Mouse (Mus musculus) spleen, adult 12 weeks (tissue): ENCODE measurements at regions not wholly inside any gene's neighbourhood (a gene's known extent, or its start where the extent isn't known, plus 50 kb on each side); places are given as distances from the start of the nearest gene placed in this dataset.

Experiments
- DNase-seq: peaks from one replicate; pipeline ENCODE4 v3.0.0; 2022; ENCODE audit warnings: low spot score

DNA sequence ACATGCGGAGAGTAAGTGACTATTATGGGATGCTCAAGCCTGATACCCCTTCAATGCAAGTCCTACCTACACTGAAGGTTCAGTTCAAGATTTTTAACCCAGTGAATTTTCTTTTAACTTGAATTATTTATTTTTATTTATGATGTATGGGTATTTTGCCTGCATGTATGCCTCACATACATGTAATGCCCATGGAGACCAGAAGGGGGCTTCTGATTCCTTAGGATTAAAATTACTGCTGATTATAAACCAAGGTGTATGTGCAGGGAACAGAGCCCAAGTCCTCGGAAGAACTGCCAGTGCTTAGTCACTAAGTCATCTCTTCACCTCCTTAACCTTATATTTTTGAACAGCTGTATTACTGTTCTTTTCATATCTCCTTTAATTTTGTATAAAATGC is 1431.3 kb downstream of the Gsdmc2 start:
- DNase-seq: no peak

DNA sequence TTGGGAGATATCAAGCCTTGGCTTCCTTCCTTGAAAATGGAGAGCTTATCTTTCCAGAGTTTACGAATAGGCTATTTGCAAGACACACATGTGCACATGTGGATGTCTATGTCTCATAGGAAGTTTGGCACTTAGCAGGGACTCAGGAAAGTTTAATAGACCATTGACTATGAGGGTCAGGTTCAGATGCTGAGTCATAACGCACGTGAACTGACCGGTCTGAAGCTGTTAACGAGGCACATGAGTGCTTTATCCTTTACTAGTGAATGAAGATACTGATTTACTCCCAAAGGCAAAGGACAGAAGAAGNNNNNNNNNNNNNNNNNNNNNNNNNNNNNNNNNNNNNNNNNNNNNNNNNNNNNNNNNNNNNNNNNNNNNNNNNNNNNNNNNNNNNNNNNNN is 1442.8 kb downstream of the Gsdmc2 start:
- DNase-seq: no peak

DNA sequence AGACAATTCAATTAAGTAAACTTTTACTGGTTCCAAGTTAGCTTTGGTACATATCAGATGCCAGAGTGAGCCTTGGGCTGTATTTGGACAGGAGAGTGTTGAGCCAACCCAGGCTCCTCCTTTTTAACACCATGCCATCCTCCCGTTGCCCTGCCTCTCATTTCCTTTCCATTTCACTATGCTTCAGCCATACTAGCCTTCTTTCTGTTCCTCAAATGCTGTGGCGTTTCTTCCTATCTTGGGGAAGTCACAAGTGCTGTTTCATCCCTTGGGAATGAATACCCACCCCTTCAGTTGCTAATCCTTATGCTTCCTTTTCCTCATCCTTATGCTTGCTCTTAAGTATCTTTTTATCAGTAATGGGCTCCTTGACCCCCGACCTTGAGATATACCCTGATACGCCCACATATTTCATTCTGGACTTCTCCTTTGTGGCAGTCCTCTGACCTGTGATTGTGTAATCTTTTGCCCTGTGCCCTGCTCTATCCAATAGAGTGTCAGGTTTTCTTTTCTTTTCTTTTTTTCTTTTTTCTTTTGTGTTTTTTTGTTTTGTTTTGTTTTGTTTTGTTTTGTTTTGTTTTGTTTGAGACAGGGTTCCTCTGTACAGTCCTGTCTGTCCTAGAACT is 1443.9 kb downstream of the Gsdmc2 start:
- DNase-seq: no peak

DNA sequence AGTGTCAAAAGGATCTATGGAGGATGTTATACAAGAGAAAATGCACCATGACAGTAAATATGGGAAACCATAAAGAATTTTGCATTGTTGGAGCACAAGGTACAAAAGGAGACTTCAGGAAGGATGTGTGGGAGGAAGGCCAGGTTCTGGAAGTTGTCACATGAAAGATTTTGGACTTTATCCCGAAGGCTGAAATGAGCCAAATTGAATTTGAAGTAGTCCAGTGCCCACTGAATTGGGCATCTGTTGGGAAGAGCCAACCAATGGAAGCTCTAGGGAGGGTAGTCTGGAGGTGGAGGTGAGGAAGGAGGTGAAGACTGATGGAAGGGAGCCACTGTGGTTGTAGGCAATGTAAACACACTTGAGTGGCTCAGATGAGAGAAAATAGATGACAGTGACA is 1445.6 kb downstream of the Gsdmc2 start:
- no peak for DNase-seq

- DNase-seq: no peak
Observed at GRCm38 (mm10) chr15:62397009-62397408, 1448.0 kb downstream of the Gsdmc2 start.

DNA sequence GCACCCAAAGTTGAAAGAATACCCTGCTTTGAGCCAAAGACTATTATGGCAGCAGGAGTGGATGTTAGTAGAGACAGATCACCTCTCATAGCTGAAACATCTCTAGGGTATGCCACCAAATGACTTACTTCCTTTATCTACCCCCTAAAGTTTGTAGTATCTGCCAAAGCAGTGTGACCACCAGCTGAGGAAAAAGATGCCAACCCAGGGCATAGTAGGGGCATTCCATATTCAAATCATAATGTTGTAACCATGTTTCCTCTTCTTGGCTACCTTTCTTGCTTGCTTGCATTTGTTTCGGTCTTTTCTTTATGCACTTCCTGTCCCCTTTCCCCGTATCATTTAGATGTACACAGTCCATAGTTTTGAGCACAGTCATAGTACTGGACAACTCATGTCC is 1449.6 kb downstream of the Gsdmc2 start:
- no peak for DNase-seq

DNA sequence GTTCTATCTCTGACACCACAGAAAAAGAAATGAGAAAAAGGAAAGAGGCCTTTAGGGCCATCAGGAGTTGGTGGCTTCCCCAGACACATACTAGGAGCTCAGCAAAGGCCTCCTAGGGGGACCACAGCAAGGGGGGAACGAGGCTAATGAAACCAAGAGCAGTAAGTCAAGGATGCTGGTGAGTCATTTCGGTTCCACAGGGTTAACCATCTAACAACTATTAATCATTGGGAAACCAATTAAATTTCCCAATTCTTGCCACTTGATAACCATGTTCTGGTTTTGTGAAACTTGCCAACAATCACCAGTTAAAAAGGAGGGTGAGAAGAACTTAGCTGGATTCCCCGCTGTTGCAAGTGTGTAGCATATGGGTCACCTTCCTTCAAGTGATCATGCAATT is 1451.6 kb downstream of the Gsdmc2 start:
- no peak for DNase-seq

- DNase-seq: no peak
Observed at GRCm38 (mm10) chr15:62392839-62393238, 1452.1 kb downstream of the Gsdmc2 start.

DNA sequence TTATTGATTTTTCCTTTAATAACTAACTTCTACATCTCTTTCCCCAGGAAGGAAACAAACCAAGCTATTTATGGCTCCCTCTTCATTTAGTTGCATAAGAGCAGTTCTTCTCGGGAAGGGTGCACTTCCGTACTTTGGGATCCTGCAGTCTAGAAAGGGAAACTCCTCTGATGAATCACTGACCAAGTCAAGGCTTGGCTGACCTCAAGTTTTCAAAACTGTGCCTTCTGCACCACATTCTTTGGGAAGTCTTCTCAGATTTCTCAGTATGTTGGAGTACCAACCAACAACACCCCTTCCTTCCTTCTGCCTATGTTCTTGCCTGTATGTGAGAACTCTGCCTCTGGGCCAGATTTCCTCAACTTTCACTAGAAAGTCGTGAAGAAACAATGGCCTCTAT is 1452.6 kb downstream of the Gsdmc2 start:
- DNase-seq: no peak

DNA sequence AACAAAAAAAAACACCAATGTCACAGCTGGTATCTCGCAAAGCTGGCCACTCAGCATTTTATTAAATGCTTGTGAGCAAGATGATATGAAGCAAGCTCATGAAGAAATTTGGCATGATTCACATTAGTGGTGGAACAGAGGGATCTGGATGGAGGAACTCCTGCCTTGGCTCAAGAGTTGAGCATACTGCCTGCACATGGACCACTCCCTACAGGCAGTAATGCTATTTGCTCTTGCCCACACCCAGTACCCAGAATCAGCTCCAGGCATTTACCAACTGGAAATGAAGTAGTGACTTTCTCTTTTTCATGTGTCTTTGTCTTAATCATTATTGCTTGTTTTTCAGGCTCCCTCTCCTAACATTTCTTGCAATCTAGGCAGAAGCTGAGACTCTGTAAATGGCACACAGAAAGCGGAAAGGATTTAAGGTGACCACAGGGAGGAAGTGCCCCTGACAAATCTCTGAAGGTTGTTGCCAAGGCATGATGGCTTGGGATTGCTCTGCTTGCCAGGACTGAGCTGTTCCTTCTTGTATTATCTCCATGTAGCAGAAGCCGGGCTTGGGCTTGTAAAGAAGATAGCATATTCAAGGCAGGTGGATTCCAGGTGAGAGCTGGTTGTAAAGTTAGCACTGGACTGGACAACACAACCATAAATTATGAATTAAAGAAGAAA is 1455.4 kb downstream of the Gsdmc2 start:
- no peak for DNase-seq

GRCm38 (mm10) chr15:62382233-62382632 is 1459.4 kb upstream of the A1bg start:
- no peak for DNase-seq

GRCm38 (mm10) chr15:62374641-62375040 is 1451.8 kb upstream of the A1bg start:
- no peak for DNase-seq

- DNase-seq: no peak
Observed at GRCm38 (mm10) chr15:62361171-62361570, 1438.4 kb upstream of the A1bg start.

DNA sequence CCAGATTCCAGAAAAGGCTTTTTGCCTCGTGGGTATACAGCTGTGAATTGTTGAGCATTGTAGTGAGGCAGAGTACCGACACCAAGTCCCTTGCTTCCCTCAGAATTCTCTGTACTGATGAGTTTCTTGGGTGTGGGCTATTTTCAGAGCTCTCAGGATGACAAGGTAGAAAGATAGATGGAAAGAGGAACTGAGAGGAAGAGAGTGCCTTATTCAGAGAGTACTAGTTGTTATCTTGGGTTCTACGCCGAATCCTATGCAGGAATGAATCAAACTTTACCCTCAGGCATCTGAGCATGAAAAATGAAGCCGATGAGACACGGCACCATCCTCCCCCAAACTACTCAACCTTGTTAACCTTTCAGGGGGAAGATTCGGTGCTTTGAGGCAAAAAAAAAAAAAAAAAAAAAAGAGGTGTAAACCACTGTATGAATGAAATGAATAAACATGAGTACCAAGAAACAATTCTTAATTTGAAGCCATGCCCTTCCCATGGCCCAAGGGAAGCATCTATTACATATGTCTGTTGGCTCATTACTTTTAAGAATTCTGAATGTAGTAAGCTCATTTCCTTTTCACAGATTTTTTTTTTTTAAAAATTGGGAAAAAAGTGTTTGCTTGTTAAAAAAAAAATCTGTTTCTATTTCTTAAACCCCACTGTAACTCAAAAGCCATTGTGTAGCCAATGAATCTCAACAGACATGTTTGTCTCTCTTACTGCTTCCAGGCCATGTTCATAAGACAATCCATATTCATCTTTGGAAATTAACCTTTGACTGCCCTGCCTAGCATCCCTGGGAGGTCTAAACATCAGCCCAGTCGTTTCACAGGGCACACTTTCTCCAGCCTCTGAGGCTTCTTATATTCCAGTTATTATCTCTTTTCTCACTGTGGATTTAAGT is 1435.8 kb upstream of the A1bg start:
- no peak for DNase-seq

- no peak for DNase-seq
Observed at GRCm38 (mm10) chr15:62353786-62354185, 1431.0 kb upstream of the A1bg start.

- DNase-seq: no peak
Observed at GRCm38 (mm10) chr15:62350862-62351757, 1428.3 kb upstream of the A1bg start.

- no peak for DNase-seq
Observed at GRCm38 (mm10) chr15:62349981-62350380, 1427.2 kb upstream of the A1bg start.

DNA sequence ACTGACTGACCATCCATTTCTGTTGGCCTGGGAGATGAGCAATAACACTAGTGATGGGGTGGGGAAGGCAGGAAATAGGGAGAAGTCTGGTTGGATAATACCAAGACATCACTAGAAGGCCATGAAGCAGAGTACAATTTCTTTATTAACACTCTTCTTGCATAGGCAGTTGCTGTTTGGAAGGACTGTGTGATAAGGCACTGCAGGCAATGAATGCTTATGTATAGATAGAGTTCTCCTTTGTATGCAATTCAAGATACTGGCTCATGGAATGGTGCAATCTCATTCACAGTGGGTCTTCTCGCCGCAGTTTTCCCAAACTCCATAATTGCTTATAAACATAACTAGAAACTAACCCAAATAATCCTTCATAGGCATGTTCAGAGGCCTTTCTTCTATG is 1426.1 kb upstream of the A1bg start:
- DNase-seq: no peak

GRCm38 (mm10) chr15:62347697-62348096 is 1424.9 kb upstream of the A1bg start:
- no peak for DNase-seq

DNA sequence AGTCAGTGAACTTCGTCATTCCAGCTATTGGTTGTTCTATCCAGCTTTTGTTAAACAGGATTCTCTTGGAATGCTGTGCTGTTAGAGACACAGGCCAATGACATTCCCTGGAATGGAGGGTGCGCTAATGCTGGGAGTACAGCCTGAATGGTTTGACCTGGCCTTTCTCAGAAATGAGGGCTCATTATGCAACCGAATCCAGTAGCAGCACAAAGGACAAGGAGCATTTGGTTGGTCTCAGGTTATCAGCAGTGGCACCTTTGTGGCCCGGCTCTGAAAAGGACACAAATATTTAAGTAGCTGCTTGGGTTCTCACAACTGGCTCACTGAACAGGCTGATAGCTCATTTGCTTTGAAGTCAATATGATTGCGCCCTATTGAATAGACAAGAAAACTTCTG is 1423.1 kb upstream of the A1bg start:
- DNase-seq: no peak

- DNase-seq: no peak
Observed at GRCm38 (mm10) chr15:62336454-62337284, 1413.9 kb upstream of the A1bg start.
